Mouse (Mus musculus) forebrain, embryonic 15.5 days (tissue): ENCODE measurements around the gene Naaladl1. TPM values are rescaled to one million over a fixed set of nuclear protein-coding genes. Genes with fewer than 3 reads are reported as not detected.
A peak's percentile ranks its signal among the peaks of the same experiment; 100 is the strongest.

Source experiments
- ATAC-seq: fragments of 200-750 bp; cut with Nextera tagmentation; replicated peaks from 2 replicates; pipeline ENCODE4 v1.8.0; 2017; ENCODE audit warnings: mild to moderate bottlenecking, moderate TSS enrichment, moderate library complexity
- H3K27ac ChIP-seq: fragments of 300-500 bp; sonication (generic); replicated peaks from 2 replicates; pipeline ENCODE4 v1.5.1; 2015; ENCODE audit warnings: mild to moderate bottlenecking, inconsistent platforms
- H3K27me3 ChIP-seq: fragments of 300-500 bp; sonication (generic); 2 replicates; pipeline ENCODE4 v1.6.1; 2015; ENCODE audit warnings: inconsistent platforms
- H3K36me3 ChIP-seq: fragments of 300-500 bp; sonication (generic); 2 replicates; pipeline ENCODE4 v1.6.1; 2015; ENCODE audit warnings: mild to moderate bottlenecking, inconsistent platforms
- H3K4me1 ChIP-seq: fragments of 300-500 bp; sonication (generic); 2 replicates; pipeline ENCODE4 v1.6.1; 2015; ENCODE audit warnings: inconsistent platforms
- H3K4me2 ChIP-seq: fragments of 300-500 bp; sonication (generic); replicated peaks from 2 replicates; pipeline ENCODE4 v1.6.1; 2015; ENCODE audit warnings: mild to moderate bottlenecking, inconsistent platforms
- H3K4me3 ChIP-seq: fragments of 300-500 bp; sonication (generic); 2 replicates; pipeline ENCODE4 v1.5.1; 2015; ENCODE audit warnings: mild to moderate bottlenecking, inconsistent platforms
- H3K9ac ChIP-seq: fragments of 300-500 bp; sonication (generic); replicated peaks from 2 replicates; pipeline ENCODE4 v1.6.1; 2015; ENCODE audit warnings: mild to moderate bottlenecking, inconsistent platforms
- H3K9me3 ChIP-seq: fragments of 300-500 bp; sonication (generic); 2 replicates; pipeline ENCODE4 v1.6.1; 2016; ENCODE audit warnings: inconsistent platforms
- WGBS: fragments of 180-500 bp; shearing (Covaris S2); methylation state at CpG from one replicate; pipeline ENCODE4 v1.1.7; 2015; ENCODE audit warnings: mixed read lengths; 5-methylcytosine and 5-hydroxymethylcytosine counted together
- polyA plus RNA-seq: library from polyadenylated mRNA; unstranded; fragments of >200 nt; fragmentation: Nextera tagmentation; extraction: Ambion mirVana; gene quantifications from 2 replicates; pipeline ENCODE4 v1.2.1, GENCODE M21; 2015

Gene Naaladl1
- polyA plus RNA-seq, 1 experiment from 2014 or later = 0.53 TPM

DNA sequence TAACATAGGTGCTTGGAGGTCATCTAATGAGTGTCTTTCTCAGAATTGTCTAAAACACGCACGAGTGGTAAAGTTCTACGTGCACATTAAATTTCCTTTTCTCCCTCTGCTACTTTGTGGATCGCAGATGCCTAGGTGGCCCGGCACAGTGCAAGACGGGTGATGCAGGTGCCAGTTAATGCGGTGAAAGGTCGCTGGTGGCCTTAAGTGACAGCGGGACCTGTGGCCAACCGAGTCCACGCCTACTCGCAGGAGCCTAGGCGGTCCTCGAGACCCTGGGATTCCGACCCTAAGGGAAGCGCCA, 34.7 kb downstream of the Naaladl1 start:
- no peaks in the 10 kb centered on the region for H3K9me3 ChIP-seq
- H3K36me3 ChIP-seq = peaks cover 18% of the 10 kb centered on the region
- 5% methylated on average over 16 of the region's 16 CpGs for WGBS
- peak overlapping the region; percentile 93 for H3K9ac ChIP-seq
- no peak for ATAC-seq
- H3K27me3 ChIP-seq = no peaks in the 10 kb centered on the region
- H3K4me2 ChIP-seq = peak overlapping the region; percentile 88
- H3K27ac ChIP-seq = peak overlapping the region; percentile 98
- H3K4me1 ChIP-seq = peaks cover 15% of the 10 kb centered on the region
- peak overlapping the region; percentile 68 for H3K4me3 ChIP-seq

DNA sequence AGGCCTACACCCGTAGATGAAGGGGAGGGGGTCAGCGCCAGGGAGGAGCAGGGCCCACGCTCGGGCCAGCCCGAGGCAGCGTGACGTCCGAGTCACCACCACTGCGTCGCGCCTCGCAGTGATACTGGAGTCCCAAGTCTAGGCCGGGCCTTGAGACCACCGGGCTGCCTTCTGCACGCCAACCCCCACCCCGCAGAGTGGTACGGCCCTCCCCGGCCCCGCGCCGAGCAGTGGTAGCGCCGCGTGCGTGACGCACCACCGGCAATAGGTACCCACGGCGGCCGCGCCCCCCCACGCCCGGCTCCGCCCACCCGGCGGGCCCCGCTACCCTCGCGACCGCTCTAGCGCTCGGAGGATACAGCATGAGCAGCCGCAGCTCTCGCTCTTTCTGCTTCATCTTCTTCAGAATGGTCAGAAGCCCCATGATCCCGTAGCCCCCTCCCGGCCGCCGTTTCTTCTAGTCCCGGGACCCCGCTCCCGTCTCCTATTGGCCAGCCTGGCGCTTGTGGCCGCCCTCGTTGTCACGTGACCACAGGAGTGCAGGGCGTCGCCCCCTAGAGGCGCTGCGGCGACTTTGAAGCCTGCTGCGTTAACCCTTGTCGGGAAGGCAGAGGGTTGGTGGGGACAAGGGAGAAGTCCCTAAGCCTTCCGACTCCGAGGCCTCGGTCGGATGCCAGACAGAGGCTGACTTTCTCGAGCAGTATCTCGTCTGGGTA, 35.3 kb downstream of the Naaladl1 start, which contains the start of gene Batf2:
Batf2 (plus strand) TSS at position 306 of the 716 bp plus-strand sequence.
- 0% methylated on average over 66 of the region's 68 CpGs for WGBS
- H3K4me1 ChIP-seq = peaks cover 15% of the 10 kb centered on the region
- H3K4me2 ChIP-seq = peak within 1 kb of the TSS; percentile 88
- peak within 1 kb of the TSS; percentile 98 for H3K27ac ChIP-seq
- peak within 1 kb of the TSS; percentile 68 for H3K4me3 ChIP-seq
- peak within 1 kb of the TSS; percentile 93 for H3K9ac ChIP-seq
- peaks cover 13% of the 10 kb centered on the region for H3K36me3 ChIP-seq
- no peaks in the 10 kb centered on the region for H3K27me3 ChIP-seq
- no peaks in the 10 kb centered on the region for H3K9me3 ChIP-seq
- ATAC-seq = peak; percentile 95

DNA sequence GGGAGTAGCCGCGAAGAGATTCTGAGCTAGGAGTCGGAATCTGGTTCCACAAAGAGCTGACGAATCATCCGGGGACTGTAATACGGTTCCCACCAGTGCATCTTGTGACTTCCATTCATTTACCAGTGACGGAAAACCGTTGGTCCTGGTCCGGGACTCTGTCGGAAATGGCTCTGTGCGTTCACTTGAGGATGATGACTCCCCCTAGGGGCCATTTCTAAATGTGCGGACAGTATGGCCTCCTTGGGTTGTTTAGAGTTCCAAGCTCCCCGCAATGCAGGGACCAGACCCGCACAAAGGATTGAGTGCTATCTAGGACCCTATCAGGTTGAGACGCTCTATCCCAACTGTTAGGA, 35.8 kb downstream of the Naaladl1 start, which contains the start of gene Arl2:
Arl2 (minus strand) TSS at position 155 of the 356 bp plus-strand sequence.
- Histone ChIP-seq H3K36me3 (peaks cover 9% of the 10 kb centered on the region; the same call in 1 of the 2 replicates), H3K4me1 (peaks cover 15% of the 10 kb centered on the region), H3K4me2 (peak within 1 kb of the TSS; percentile 88), H3K27ac (peak within 1 kb of the TSS; percentile 98), H3K27me3 (no peaks in the 10 kb centered on the region), H3K9ac (peak within 1 kb of the TSS; percentile 93), H3K9me3 (no peaks in the 10 kb centered on the region), H3K4me3 (peak within 1 kb of the TSS; percentile 68)
- ATAC-seq = peak; percentile 76
- 1% methylated on average over 15 of the region's 15 CpGs for WGBS

DNA sequence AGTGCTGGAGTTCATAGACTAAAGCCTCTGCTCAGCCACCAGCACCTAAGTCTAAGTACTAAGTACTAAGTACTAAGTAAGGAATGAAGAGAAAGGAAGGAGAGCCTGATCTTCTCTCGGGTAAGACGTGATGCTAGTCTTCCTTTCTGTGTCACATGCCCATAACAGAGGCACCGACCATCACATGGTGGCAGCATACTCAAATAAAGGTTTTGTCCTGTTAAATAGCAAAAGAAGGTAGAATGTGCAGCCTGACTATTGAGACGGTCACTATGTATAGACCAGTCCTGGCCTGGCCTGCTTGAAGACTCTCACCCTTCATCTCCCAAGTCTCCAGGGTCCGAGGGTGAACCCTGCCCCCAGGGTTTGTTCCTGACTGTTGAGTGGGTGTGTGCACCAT, 39.3 kb downstream of the Naaladl1 start:
- no peak for ATAC-seq
- Histone ChIP-seq H3K4me3 (no peak overlapping the region), H3K9me3 (no peaks in the 10 kb centered on the region), H3K27ac (no peak overlapping the region), H3K36me3 (no peaks in the 10 kb centered on the region), H3K4me1 (peaks cover 10% of the 10 kb centered on the region), H3K9ac (no peak overlapping the region), H3K27me3 (no peaks in the 10 kb centered on the region), H3K4me2 (no peak overlapping the region)
- WGBS = 81% methylated on average over 5 of the region's 5 CpGs

DNA sequence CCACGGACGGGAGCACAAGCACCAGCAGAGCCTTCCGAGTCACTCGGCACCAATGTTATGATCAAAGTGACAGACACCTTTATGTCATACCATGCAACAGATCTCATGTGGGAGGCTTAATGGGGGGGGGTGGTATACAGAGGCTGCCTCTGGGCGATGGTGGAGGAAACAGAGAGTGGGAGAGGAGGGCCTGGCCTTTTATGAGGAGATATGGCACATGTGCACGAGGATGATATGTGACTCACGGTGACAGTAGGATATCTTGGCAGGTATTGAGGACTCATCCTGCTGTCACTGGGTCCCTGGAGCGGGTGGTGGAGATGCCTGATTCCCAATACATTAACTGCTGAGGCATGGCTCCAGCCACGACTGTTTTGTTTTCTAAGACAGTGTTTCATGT, 49.6 kb downstream of the Naaladl1 start:
- no peaks in the 10 kb centered on the region for H3K36me3 ChIP-seq
- no peaks in the 10 kb centered on the region for H3K4me1 ChIP-seq
- no peak overlapping the region for H3K27ac ChIP-seq
- no peak overlapping the region for H3K9ac ChIP-seq
- no peaks in the 10 kb centered on the region for H3K9me3 ChIP-seq
- 81% methylated on average over 9 of the region's 9 CpGs for WGBS
- no peak overlapping the region for H3K4me2 ChIP-seq
- no peak for ATAC-seq
- H3K27me3 ChIP-seq = no peaks in the 10 kb centered on the region
- no peak overlapping the region for H3K4me3 ChIP-seq

DNA sequence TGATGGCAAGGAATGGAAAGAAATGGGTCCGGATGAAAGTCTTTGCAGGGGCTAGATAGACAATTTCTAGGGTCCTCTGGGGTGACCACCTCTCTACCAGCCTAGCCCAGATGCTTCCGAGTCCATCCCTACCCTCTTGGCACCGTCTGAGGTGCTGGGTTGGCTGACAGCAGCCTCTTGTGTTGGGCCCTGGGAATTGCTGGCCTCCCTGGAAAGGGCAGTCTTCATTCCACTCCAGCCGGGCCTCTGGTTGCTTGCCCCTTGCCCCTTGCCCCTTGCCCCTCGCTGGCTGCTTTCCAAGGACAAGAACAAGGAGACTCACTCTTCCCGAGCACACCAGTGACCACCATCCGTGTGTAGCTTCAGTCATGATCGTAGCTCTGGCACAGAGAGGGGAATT, 50.8 kb downstream of the Naaladl1 start:
- Histone ChIP-seq H3K9ac (no peak overlapping the region), H3K4me3 (no peak overlapping the region), H3K36me3 (no peaks in the 10 kb centered on the region), H3K27ac (no peak overlapping the region), H3K4me1 (no peaks in the 10 kb centered on the region), H3K27me3 (no peaks in the 10 kb centered on the region), H3K4me2 (no peak overlapping the region), H3K9me3 (no peaks in the 10 kb centered on the region)
- no peak for ATAC-seq
- WGBS = 73% methylated on average over 8 of the region's 8 CpGs

DNA sequence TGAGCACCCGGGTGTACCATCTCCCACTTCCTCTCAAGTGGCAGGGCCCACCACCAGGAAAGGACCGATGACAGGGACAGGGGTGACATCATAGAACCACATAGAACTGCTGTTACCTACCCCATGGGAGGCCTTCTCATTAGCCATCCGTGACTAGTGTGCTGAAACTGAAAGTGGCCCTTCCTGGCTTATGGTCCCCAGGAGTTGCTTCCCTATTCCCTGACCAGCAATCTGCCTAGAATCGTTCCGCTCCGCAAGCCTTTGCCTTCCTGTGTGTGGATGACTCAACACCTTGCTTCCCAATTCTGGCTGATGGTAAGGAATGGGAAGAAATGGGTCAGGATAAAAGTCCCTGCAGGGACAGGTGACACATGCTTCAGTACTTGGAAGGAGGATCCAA, 51.6 kb downstream of the Naaladl1 start:
- ATAC-seq = no peak
- 80% methylated on average over 6 of the region's 6 CpGs for WGBS

DNA sequence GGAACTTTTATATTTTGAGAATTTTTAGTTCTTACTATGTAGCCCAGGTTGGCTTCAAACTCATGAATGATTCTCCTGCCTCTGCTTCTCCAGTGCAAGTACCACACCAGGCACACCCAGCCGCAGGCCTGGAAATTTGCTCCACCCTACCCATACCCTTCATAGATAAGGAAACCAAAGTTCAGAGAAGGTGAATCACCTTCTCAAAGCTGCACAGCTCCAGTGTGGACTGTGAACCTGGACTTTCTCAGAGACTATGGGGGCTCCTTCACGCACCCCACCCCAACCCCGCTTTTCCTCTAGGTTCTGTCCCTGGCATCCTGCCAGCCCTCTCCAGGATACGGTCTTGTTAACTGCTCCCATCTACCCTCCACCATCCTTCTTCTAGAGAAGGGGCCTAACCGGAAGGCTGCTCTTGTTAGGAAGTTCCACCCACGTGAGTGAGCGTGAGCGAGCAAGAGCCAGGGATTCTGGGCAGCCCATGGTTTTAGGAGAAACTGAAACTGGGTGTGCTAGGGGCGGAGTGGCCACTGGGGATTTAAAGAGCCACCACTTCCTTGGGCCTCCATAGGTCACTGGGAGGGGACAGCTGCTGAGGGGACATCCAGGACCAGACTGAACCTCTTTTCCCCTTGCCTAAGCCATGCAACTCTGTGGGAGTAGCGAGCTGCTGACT, 58.4 kb downstream of the Naaladl1 start:
- 75% methylated on average over 10 of the region's 10 CpGs for WGBS
- no peaks in the 10 kb centered on the region for H3K4me1 ChIP-seq
- no peak overlapping the region for H3K9ac ChIP-seq
- no peak overlapping the region for H3K4me2 ChIP-seq
- no peak overlapping the region for H3K27ac ChIP-seq
- no peaks in the 10 kb centered on the region for H3K36me3 ChIP-seq
- ATAC-seq = no peak
- H3K27me3 ChIP-seq = no peaks in the 10 kb centered on the region
- no peaks in the 10 kb centered on the region for H3K9me3 ChIP-seq
- no peak overlapping the region for H3K4me3 ChIP-seq

More for the DNA sequence above, 51.6 kb downstream of the Naaladl1 start:
- H3K27ac ChIP-seq = no peak overlapping the region
- no peak overlapping the region for H3K4me3 ChIP-seq
- H3K4me1 ChIP-seq = no peaks in the 10 kb centered on the region
- H3K36me3 ChIP-seq = no peaks in the 10 kb centered on the region
- no peak overlapping the region for H3K9ac ChIP-seq
- H3K27me3 ChIP-seq = no peaks in the 10 kb centered on the region
- H3K4me2 ChIP-seq = no peak overlapping the region
- H3K9me3 ChIP-seq = no peaks in the 10 kb centered on the region

Other genes with a start within 250 kb of the Naaladl1 start
- gene Frmd8, start 230.5 kb upstream of the Naaladl1 start, polyA plus RNA-seq = 19.5 and 23.3 TPM in 2 replicates
- 1.2 and 1.7 TPM in 2 replicates for gene Slc25a45, start 228.0 kb upstream of the Naaladl1 start, polyA plus RNA-seq
- 12.9 and 14.3 TPM in 2 replicates for gene Tigd3, start 211.6 kb upstream of the Naaladl1 start, polyA plus RNA-seq
- 120 and 137 TPM in 2 replicates for gene Dpf2, start 192.8 kb upstream of the Naaladl1 start, polyA plus RNA-seq
- 9.1 and 10.1 TPM in 2 replicates for gene Cdc42ep2, start 181.0 kb upstream of the Naaladl1 start, polyA plus RNA-seq
- 35.5 and 36.2 TPM in 2 replicates for gene Pola2, start 141.6 kb upstream of the Naaladl1 start, polyA plus RNA-seq
- gene Slc22a20, start 119.6 kb upstream of the Naaladl1 start, polyA plus RNA-seq = not detected in 2 replicates
- gene Capn1, start 89.9 kb upstream of the Naaladl1 start, polyA plus RNA-seq = 1.6 and 1.8 TPM in 2 replicates
- 25.7 and 26.5 TPM in 2 replicates for gene Syvn1, start 59.2 kb upstream of the Naaladl1 start, polyA plus RNA-seq
- 71.5 and 72.4 TPM in 2 replicates for gene Mrpl49, start 48.0 kb upstream of the Naaladl1 start, polyA plus RNA-seq
- gene Fau, start 47.9 kb upstream of the Naaladl1 start, polyA plus RNA-seq = 582 and 618 TPM in 2 replicates
- gene Znhit2, start 44.6 kb upstream of the Naaladl1 start, polyA plus RNA-seq = 33.0 and 35.9 TPM in 2 replicates
- 34.9 and 36.3 TPM in 2 replicates for gene Tm7sf2, start 37.4 kb upstream of the Naaladl1 start, polyA plus RNA-seq
- 76.3 and 89.3 TPM in 2 replicates for gene Vps51, start 28.6 kb upstream of the Naaladl1 start, polyA plus RNA-seq
- not detected in 2 replicates for gene Tmem262, start 25.7 kb upstream of the Naaladl1 start, polyA plus RNA-seq
- gene Gm28374, start 23.5 kb upstream of the Naaladl1 start, polyA plus RNA-seq = 2.1 and 2.6 TPM in 2 replicates
- gene Zfpl1, start 20.8 kb upstream of the Naaladl1 start, polyA plus RNA-seq = 80.8 and 83.5 TPM in 2 replicates
- 19.3 and 22.3 TPM in 2 replicates for gene Cdca5, start 20.8 kb upstream of the Naaladl1 start, polyA plus RNA-seq
- 0.31 and 0.37 TPM in 2 replicates for gene AC131692.1, start 11.4 kb upstream of the Naaladl1 start, polyA plus RNA-seq
- gene Sac3d1, start 12.9 kb downstream of the Naaladl1 start, polyA plus RNA-seq = 53.5 and 56.5 TPM in 2 replicates
- 43.1 and 45.6 TPM in 2 replicates for gene Snx15, start 22.5 kb downstream of the Naaladl1 start, polyA plus RNA-seq
- 0.13 TPM in 1 of 2 replicates, not detected in the other for gene Batf2, start 35.2 kb downstream of the Naaladl1 start, polyA plus RNA-seq
- 84.4 and 90.1 TPM in 2 replicates for gene Arl2, start 35.8 kb downstream of the Naaladl1 start, polyA plus RNA-seq
- gene Majin, start 78.6 kb downstream of the Naaladl1 start, polyA plus RNA-seq = not detected in 2 replicates
- not detected in 2 replicates for gene Gpha2, start 120.6 kb downstream of the Naaladl1 start, polyA plus RNA-seq
- gene Ppp2r5b, start 130.1 kb downstream of the Naaladl1 start, polyA plus RNA-seq = 95.5 and 98.5 TPM in 2 replicates
- gene Atg2a, start 135.9 kb downstream of the Naaladl1 start, polyA plus RNA-seq = 9.7 and 10.1 TPM in 2 replicates
- 88.1 TPM in 2 replicates for gene Ehd1, start 170.9 kb downstream of the Naaladl1 start, polyA plus RNA-seq
- 0.31 and 0.67 TPM in 2 replicates for gene Cdc42bpg, start 200.7 kb downstream of the Naaladl1 start, polyA plus RNA-seq
- 94.6 and 97.7 TPM in 2 replicates for gene Men1, start 229.2 kb downstream of the Naaladl1 start, polyA plus RNA-seq
- gene Map4k2, start 235.4 kb downstream of the Naaladl1 start, polyA plus RNA-seq = 12.7 and 14.1 TPM in 2 replicates